Mouse (Mus musculus) CH12.LX (cell line): ENCODE data around the gene Mctp1. TPM values are rescaled to one million over a fixed set of nuclear protein-coding genes. Genes with fewer than 3 reads are reported as not detected.

Experiments
- DNase-seq: peaks from one replicate; pipeline ENCODE4 v3.0.0-alpha.2; 2013; ENCODE audit errors: extremely low read depth
- H3K27ac ChIP-seq: 2 replicates; pipeline ENCODE4 v1.5.1; 2012; ENCODE audit warnings: low read depth, mild to moderate bottlenecking, control low read depth, moderate library complexity; ENCODE audit not compliant: insufficient read depth
- H3K27me3 ChIP-seq: replicated peaks from 2 replicates; pipeline ENCODE3; 2012; ENCODE audit warnings: inconsistent platforms
- H3K36me3 ChIP-seq, 2 experiments: replicated peaks in 1 of 2; 2 replicates each; pipeline versions ENCODE3 to v1.6.1; 2012; ENCODE audit warnings: inconsistent platforms in 1 of 2, low read length in 1 of 2, mild to moderate bottlenecking in 1 of 2, mixed read lengths in 1 of 2, moderate library complexity in 1 of 2; ENCODE audit not compliant: control insufficient read depth in 1 of 2, insufficient read depth in 1 of 2
- H3K4me1 ChIP-seq, 2 experiments: 2 replicates each; pipeline ENCODE4 v1.6.1; 2012; ENCODE audit warnings: inconsistent platforms in 1 of 2, moderate library complexity in 1 of 2; ENCODE audit not compliant: insufficient read depth in 2 of 2, control insufficient read depth in 1 of 2
- H3K4me2 ChIP-seq: 2 replicates; pipeline ENCODE4 v1.6.1; 2012; ENCODE audit warnings: low read depth, mild to moderate bottlenecking, control low read depth; ENCODE audit not compliant: poor library complexity, insufficient read depth, severe bottlenecking
- H3K4me3 ChIP-seq, 3 experiments: fragments of 150-350 bp in 1 of 3; sonication (generic) in 1 of 3; replicated peaks in 1 of 3; 2 replicates each; pipeline versions ENCODE3 to v1.5.1; 2011 to 2012; ENCODE audit warnings: low read depth in 2 of 3, low read length in 2 of 3, mild to moderate bottlenecking in 2 of 3, moderate library complexity in 2 of 3, control low read depth in 1 of 3, improper control_type of control experiment in 1 of 3, inconsistent platforms in 1 of 3, mixed read lengths in 1 of 3; ENCODE audit not compliant: poor library complexity in 1 of 3
- H3K79me2 ChIP-seq: replicated peaks from 2 replicates; pipeline ENCODE4 v1.6.1; 2012; ENCODE audit warnings: mild to moderate bottlenecking, moderate library complexity; ENCODE audit not compliant: control insufficient read depth, poor library complexity, insufficient read depth, severe bottlenecking; ENCODE audit errors: extremely low read depth
- H3K9ac ChIP-seq: 2 replicates; pipeline ENCODE4 v1.6.1; 2012; ENCODE audit warnings: low read depth, mild to moderate bottlenecking, control low read depth, moderate library complexity; ENCODE audit not compliant: insufficient read depth
- H3K9me3 ChIP-seq: replicated peaks from 2 replicates; pipeline ENCODE3; 2012; ENCODE audit warnings: low read length, inconsistent platforms, mixed read lengths
- BHLHE40 ChIP-seq: IDR thresholded peaks from 2 replicates; pipeline ENCODE4 v1.6.1; 2011; ENCODE audit warnings: mild to moderate bottlenecking, low read depth, low read length, improper control_type of control experiment
- CHD1 ChIP-seq: IDR thresholded peaks from 2 replicates; pipeline ENCODE4 v1.6.1; 2012; ENCODE audit warnings: low read depth, low read length, improper control_type of control experiment, inconsistent platforms
- CTCF ChIP-seq, 2 experiments: IDR thresholded peaks in 1 of 2; conservative IDR thresholded peaks in 1 of 2; 2 replicates each; pipeline ENCODE4 v1.5.1; 2011 to 2012; ENCODE audit warnings: low read depth in 2 of 2, low read length in 2 of 2, improper control_type of control experiment in 1 of 2, inconsistent platforms in 1 of 2, mild to moderate bottlenecking in 1 of 2, moderate library complexity in 1 of 2
- E2F4 ChIP-seq: IDR thresholded peaks from 2 replicates; pipeline ENCODE4 v1.6.1; 2011; ENCODE audit warnings: low read depth, low read length, improper control_type of control experiment; ENCODE audit not compliant: insufficient replicate concordance
- EP300 ChIP-seq: IDR thresholded peaks from 2 replicates; pipeline ENCODE4 v1.6.1; 2011; ENCODE audit warnings: low read length, improper control_type of control experiment
- ETS1 ChIP-seq: conservative IDR thresholded peaks from 2 replicates; pipeline ENCODE4 v1.6.1; 2012; ENCODE audit warnings: low read depth, mild to moderate bottlenecking, inconsistent platforms, low read length, improper control_type of control experiment, moderate library complexity
- GABPA ChIP-seq: IDR thresholded peaks from 2 replicates; pipeline ENCODE4 v1.6.1; 2012; ENCODE audit warnings: low read depth, low read length, improper control_type of control experiment, inconsistent platforms; ENCODE audit not compliant: insufficient replicate concordance
- HCFC1 ChIP-seq: IDR thresholded peaks from 2 replicates; pipeline ENCODE4 v1.6.1; 2012; ENCODE audit warnings: low read depth, mild to moderate bottlenecking, inconsistent platforms, low read length, improper control_type of control experiment
- MAFK ChIP-seq: IDR thresholded peaks from 2 replicates; pipeline ENCODE4 v1.6.1; 2011; ENCODE audit warnings: low read length, improper control_type of control experiment; ENCODE audit not compliant: insufficient replicate concordance
- MYC ChIP-seq: IDR thresholded peaks from 2 replicates; pipeline ENCODE4 v1.6.1; 2011; ENCODE audit warnings: low read depth, mild to moderate bottlenecking, improper control_type of control experiment, low read length
- NELFE ChIP-seq: IDR thresholded peaks from 2 replicates; pipeline ENCODE4 v1.6.1; 2011; ENCODE audit warnings: low read depth, low read length, improper control_type of control experiment
- NRF1 ChIP-seq: IDR thresholded peaks from 2 replicates; pipeline ENCODE4 v1.6.1; 2014; ENCODE audit warnings: low read depth, mild to moderate bottlenecking, inconsistent platforms, low read length, improper control_type of control experiment, moderate library complexity
- POLR2A ChIP-seq: IDR thresholded peaks from 2 replicates; pipeline ENCODE4 v1.6.1; 2011; ENCODE audit warnings: low read depth, mild to moderate bottlenecking, improper control_type of control experiment, low read length
- RAD21 ChIP-seq: IDR thresholded peaks from 2 replicates; pipeline ENCODE4 v1.6.1; 2011; ENCODE audit warnings: low read depth, mild to moderate bottlenecking, low read length, improper control_type of control experiment, moderate library complexity
- RCOR1 ChIP-seq: conservative IDR thresholded peaks from 2 replicates; pipeline ENCODE4 v1.6.1; 2012; ENCODE audit warnings: low read depth, mild to moderate bottlenecking, inconsistent platforms, low read length, improper control_type of control experiment
- SMC3 ChIP-seq: IDR thresholded peaks from 2 replicates; pipeline ENCODE4 v1.6.1; 2011; ENCODE audit warnings: low read depth, low read length, improper control_type of control experiment
- USF1 ChIP-seq: IDR thresholded peaks from 2 replicates; pipeline ENCODE4 v1.6.1; 2014; ENCODE audit warnings: low read depth, mild to moderate bottlenecking, inconsistent platforms, low read length, improper control_type of control experiment
- ZC3H11A ChIP-seq: IDR thresholded peaks from 2 replicates; pipeline ENCODE4 v1.6.1; 2012; ENCODE audit warnings: low read depth, mild to moderate bottlenecking, inconsistent platforms, low read length, improper control_type of control experiment
- ZMIZ1 ChIP-seq: IDR thresholded peaks from 2 replicates; pipeline ENCODE4 v1.6.1; 2012; ENCODE audit warnings: low read depth, mild to moderate bottlenecking, inconsistent platforms, low read length, improper control_type of control experiment
- ZNF384 ChIP-seq: IDR thresholded peaks from 2 replicates; pipeline ENCODE4 v1.6.1; 2012; ENCODE audit warnings: low read depth, low read length, improper control_type of control experiment, inconsistent platforms
- dilution Hi-C: fragments of 300-500 bp; cut with MboI; formaldehyde crosslinking; loops from 2 replicates; pipeline ENCODE4 v1.14.3; 2020; ENCODE audit warnings: low sequenced_read_pairs; ENCODE audit not compliant: extremely low pct_unique_long_range_greater_than_20kb, extremely low pct_ligation_motif_present
- in situ Hi-C: fragments of 300-500 bp; cut with MboI; formaldehyde crosslinking; loops from 3 replicates; pipeline ENCODE4 v1.14.3; 2019; ENCODE audit warnings: low sequenced_read_pairs, low pct_ligation_motif_present, low pct_unique_long_range_greater_than_20kb, mixed read lengths
- polyA plus RNA-seq: library from polyadenylated mRNA; unstranded; fragments of >175 nt; gene quantifications from 2 replicates; pipeline ENCODE4 v1.2.1, GENCODE M21; 2012; ENCODE audit warnings: low read depth; ENCODE audit not compliant: insufficient read length
- total RNA-seq, 2 experiments: library from RNA; depleted of rRNA; stranded (reverse); fragments of 300-350 nt in 1 of 2; fragments of >200 nt in 1 of 2; gene quantifications; 2 replicates each; pipeline ENCODE4 v1.2.3; 2012 to 2014

Mctp1 gene
- total and polyA plus RNA-seq, 3 experiments = 3.0 to 5.3 (median 3.7) TPM

GRCm38 (mm10) chr13:76409296-76409695, 25.0 kb downstream of the Mctp1 start:
- in situ Hi-C loops = loop anchor here (25.0 kb wide), 1 partner anchor 197 kb away; no protein-coding TSS in a partner anchor
- Histone ChIP-seq H3K4me3 (no peak overlapping the region), H3K36me3 (no peaks in the 10 kb centered on the region), H3K4me1 (no peaks in the 10 kb centered on the region), H3K9ac (no peak overlapping the region), H3K9me3 (peaks cover 1% of the 10 kb centered on the region), H3K27ac (no peak overlapping the region), H3K79me2 (no peaks in the 10 kb centered on the region), H3K27me3 (no peaks in the 10 kb centered on the region), H3K4me2 (no peak overlapping the region)
- TF ChIP-seq BHLHE40 (no peak), CHD1 (no peak), MYC (no peak), EP300 (no peak), RCOR1 (no peak), ZC3H11A (no peak), HCFC1 (no peak), POLR2A (no peak), ZMIZ1 (no peak), ZNF384 (no peak), NELFE (no peak), GABPA (no peak)
- dilution Hi-C loops = no loop called here
- DNase-seq = no peak

GRCm38 (mm10) chr13:76410665-76411064, 26.3 kb downstream of the Mctp1 start:
- Histone ChIP-seq H3K9ac (no peak overlapping the region), H3K4me2 (no peak overlapping the region), H3K36me3 (no peaks in the 10 kb centered on the region), H3K79me2 (no peaks in the 10 kb centered on the region), H3K4me1 (no peaks in the 10 kb centered on the region), H3K27ac (no peak overlapping the region), H3K9me3 (peaks cover 1% of the 10 kb centered on the region), H3K27me3 (no peaks in the 10 kb centered on the region), H3K4me3 (no peak overlapping the region)
- DNase-seq = no peak
- no peak for TF ChIP-seq MAFK
- no peak for TF ChIP-seq USF1
- TF ChIP-seq ETS1 = no peak
- in situ Hi-C loops = loop anchor here (25.0 kb wide), 1 partner anchor 198 kb away; no protein-coding TSS in a partner anchor
- dilution Hi-C loops = no loop called here

GRCm38 (mm10) chr13:76415346-76415745, 31.0 kb downstream of the Mctp1 start:
- H3K27ac ChIP-seq = no peak overlapping the region
- H3K4me3 ChIP-seq = no peak overlapping the region
- H3K79me2 ChIP-seq = no peaks in the 10 kb centered on the region
- DNase-seq = no peak
- no peak overlapping the region for H3K4me2 ChIP-seq
- peaks cover 1% of the 10 kb centered on the region for H3K9me3 ChIP-seq
- no peaks in the 10 kb centered on the region for H3K4me1 ChIP-seq
- in situ Hi-C loops = loop anchor here (25.0 kb wide), 1 partner anchor 203 kb away; no protein-coding TSS in a partner anchor
- H3K36me3 ChIP-seq = no peaks in the 10 kb centered on the region
- no peak overlapping the region for H3K9ac ChIP-seq
- dilution Hi-C loops = no loop called here
- no peaks in the 10 kb centered on the region for H3K27me3 ChIP-seq
- no peak for TF ChIP-seq NRF1
- peak in 1 of 2 experiments; percentile 52; a peak in 2 of 4 replicates for TF ChIP-seq CTCF (conservative IDR thresholded peaks at IDR 0.05 in 1 of 2, IDR thresholded peaks at IDR 0.05 in 1 of 2; ENCODE audit: low read depth in 2 of 2, low read length in 2 of 2)
- peak; percentile 51 for TF ChIP-seq RAD21
- peak; percentile 55 for TF ChIP-seq SMC3
- no peak for TF ChIP-seq E2F4
